Mouse (Mus musculus) CH12.LX (cell line): ENCODE data around the gene Vangl2. TPM values are rescaled to one million over a fixed set of nuclear protein-coding genes. Genes with fewer than 3 reads are reported as not detected.

Experiments
- DNase-seq: peaks from one replicate; pipeline ENCODE4 v3.0.0-alpha.2; 2013; ENCODE audit errors: extremely low read depth
- H3K27ac ChIP-seq: 2 replicates; pipeline ENCODE4 v1.5.1; 2012; ENCODE audit warnings: low read depth, mild to moderate bottlenecking, control low read depth, moderate library complexity; ENCODE audit not compliant: insufficient read depth
- H3K27me3 ChIP-seq: replicated peaks from 2 replicates; pipeline ENCODE3; 2012; ENCODE audit warnings: inconsistent platforms
- H3K36me3 ChIP-seq, 2 experiments: replicated peaks in 1 of 2; 2 replicates each; pipeline versions ENCODE3 to v1.6.1; 2012; ENCODE audit warnings: inconsistent platforms in 1 of 2, low read length in 1 of 2, mild to moderate bottlenecking in 1 of 2, mixed read lengths in 1 of 2, moderate library complexity in 1 of 2; ENCODE audit not compliant: control insufficient read depth in 1 of 2, insufficient read depth in 1 of 2
- H3K4me1 ChIP-seq, 2 experiments: 2 replicates each; pipeline ENCODE4 v1.6.1; 2012; ENCODE audit warnings: inconsistent platforms in 1 of 2, moderate library complexity in 1 of 2; ENCODE audit not compliant: insufficient read depth in 2 of 2, control insufficient read depth in 1 of 2
- H3K4me2 ChIP-seq: 2 replicates; pipeline ENCODE4 v1.6.1; 2012; ENCODE audit warnings: low read depth, mild to moderate bottlenecking, control low read depth; ENCODE audit not compliant: poor library complexity, insufficient read depth, severe bottlenecking
- H3K4me3 ChIP-seq, 3 experiments: fragments of 150-350 bp in 1 of 3; sonication (generic) in 1 of 3; replicated peaks in 1 of 3; 2 replicates each; pipeline versions ENCODE3 to v1.5.1; 2011 to 2012; ENCODE audit warnings: low read depth in 2 of 3, low read length in 2 of 3, mild to moderate bottlenecking in 2 of 3, moderate library complexity in 2 of 3, control low read depth in 1 of 3, improper control_type of control experiment in 1 of 3, inconsistent platforms in 1 of 3, mixed read lengths in 1 of 3; ENCODE audit not compliant: poor library complexity in 1 of 3
- H3K79me2 ChIP-seq: replicated peaks from 2 replicates; pipeline ENCODE4 v1.6.1; 2012; ENCODE audit warnings: mild to moderate bottlenecking, moderate library complexity; ENCODE audit not compliant: control insufficient read depth, poor library complexity, insufficient read depth, severe bottlenecking; ENCODE audit errors: extremely low read depth
- H3K9ac ChIP-seq: 2 replicates; pipeline ENCODE4 v1.6.1; 2012; ENCODE audit warnings: low read depth, mild to moderate bottlenecking, control low read depth, moderate library complexity; ENCODE audit not compliant: insufficient read depth
- H3K9me3 ChIP-seq: replicated peaks from 2 replicates; pipeline ENCODE3; 2012; ENCODE audit warnings: low read length, inconsistent platforms, mixed read lengths
- CHD1 ChIP-seq: IDR thresholded peaks from 2 replicates; pipeline ENCODE4 v1.6.1; 2012; ENCODE audit warnings: low read depth, low read length, improper control_type of control experiment, inconsistent platforms
- CHD2 ChIP-seq: IDR thresholded peaks from 2 replicates; pipeline ENCODE4 v1.6.1; 2011; ENCODE audit warnings: low read length, improper control_type of control experiment
- CTCF ChIP-seq, 2 experiments: IDR thresholded peaks in 1 of 2; conservative IDR thresholded peaks in 1 of 2; 2 replicates each; pipeline ENCODE4 v1.5.1; 2011 to 2012; ENCODE audit warnings: low read depth in 2 of 2, low read length in 2 of 2, improper control_type of control experiment in 1 of 2, inconsistent platforms in 1 of 2, mild to moderate bottlenecking in 1 of 2, moderate library complexity in 1 of 2
- E2F4 ChIP-seq: IDR thresholded peaks from 2 replicates; pipeline ENCODE4 v1.6.1; 2011; ENCODE audit warnings: low read depth, low read length, improper control_type of control experiment; ENCODE audit not compliant: insufficient replicate concordance
- ELF1 ChIP-seq: IDR thresholded peaks from 2 replicates; pipeline ENCODE4 v1.6.1; 2014; ENCODE audit warnings: low read depth, mild to moderate bottlenecking, inconsistent platforms, low read length, improper control_type of control experiment
- GABPA ChIP-seq: IDR thresholded peaks from 2 replicates; pipeline ENCODE4 v1.6.1; 2012; ENCODE audit warnings: low read depth, low read length, improper control_type of control experiment, inconsistent platforms; ENCODE audit not compliant: insufficient replicate concordance
- HCFC1 ChIP-seq: IDR thresholded peaks from 2 replicates; pipeline ENCODE4 v1.6.1; 2012; ENCODE audit warnings: low read depth, mild to moderate bottlenecking, inconsistent platforms, low read length, improper control_type of control experiment
- IRF4 ChIP-seq: IDR thresholded peaks from 2 replicates; pipeline ENCODE4 v1.6.1; 2014; ENCODE audit warnings: low read depth, mild to moderate bottlenecking, inconsistent platforms, low read length, improper control_type of control experiment
- JUN ChIP-seq: IDR thresholded peaks from 2 replicates; pipeline ENCODE4 v1.6.1; 2011; ENCODE audit warnings: low read depth, mild to moderate bottlenecking, low read length, improper control_type of control experiment, moderate library complexity; ENCODE audit not compliant: insufficient read depth
- KAT2A ChIP-seq: IDR thresholded peaks from 2 replicates; pipeline ENCODE4 v1.6.1; 2012; ENCODE audit warnings: low read length, improper control_type of control experiment, inconsistent platforms; ENCODE audit not compliant: insufficient replicate concordance
- MAX ChIP-seq: IDR thresholded peaks from 2 replicates; pipeline ENCODE4 v1.6.1; 2011; ENCODE audit warnings: low read length, improper control_type of control experiment
- MEF2A ChIP-seq: IDR thresholded peaks from 2 replicates; pipeline ENCODE4 v1.6.1; 2014; ENCODE audit warnings: low read depth, mild to moderate bottlenecking, inconsistent platforms, low read length, improper control_type of control experiment, borderline replicate concordance
- MXI1 ChIP-seq: IDR thresholded peaks from 2 replicates; pipeline ENCODE4 v1.6.1; 2011; ENCODE audit warnings: mild to moderate bottlenecking, low read depth, low read length, improper control_type of control experiment
- MYC ChIP-seq: IDR thresholded peaks from 2 replicates; pipeline ENCODE4 v1.6.1; 2011; ENCODE audit warnings: low read depth, mild to moderate bottlenecking, improper control_type of control experiment, low read length
- NELFE ChIP-seq: IDR thresholded peaks from 2 replicates; pipeline ENCODE4 v1.6.1; 2011; ENCODE audit warnings: low read depth, low read length, improper control_type of control experiment
- POLR2A ChIP-seq: IDR thresholded peaks from 2 replicates; pipeline ENCODE4 v1.6.1; 2011; ENCODE audit warnings: low read depth, mild to moderate bottlenecking, improper control_type of control experiment, low read length
- POLR2AphosphoS2 ChIP-seq: IDR thresholded peaks from 2 replicates; pipeline ENCODE4 v1.6.1; 2011; ENCODE audit warnings: low read depth, low read length, improper control_type of control experiment
- RAD21 ChIP-seq: IDR thresholded peaks from 2 replicates; pipeline ENCODE4 v1.6.1; 2011; ENCODE audit warnings: low read depth, mild to moderate bottlenecking, low read length, improper control_type of control experiment, moderate library complexity
- USF2 ChIP-seq: conservative IDR thresholded peaks from 2 replicates; pipeline ENCODE4 v1.6.1; 2011; ENCODE audit warnings: low read depth, low read length, improper control_type of control experiment
- ZKSCAN1 ChIP-seq: IDR thresholded peaks from 2 replicates; pipeline ENCODE4 v1.6.1; 2012; ENCODE audit warnings: low read depth, inconsistent platforms, low read length, improper control_type of control experiment, borderline replicate concordance
- ZMIZ1 ChIP-seq: IDR thresholded peaks from 2 replicates; pipeline ENCODE4 v1.6.1; 2012; ENCODE audit warnings: low read depth, mild to moderate bottlenecking, inconsistent platforms, low read length, improper control_type of control experiment
- dilution Hi-C: fragments of 300-500 bp; cut with MboI; formaldehyde crosslinking; loops from 2 replicates; pipeline ENCODE4 v1.14.3; 2020; ENCODE audit warnings: low sequenced_read_pairs; ENCODE audit not compliant: extremely low pct_unique_long_range_greater_than_20kb, extremely low pct_ligation_motif_present
- in situ Hi-C: fragments of 300-500 bp; cut with MboI; formaldehyde crosslinking; loops from 3 replicates; pipeline ENCODE4 v1.14.3; 2019; ENCODE audit warnings: low sequenced_read_pairs, low pct_ligation_motif_present, low pct_unique_long_range_greater_than_20kb, mixed read lengths
- polyA plus RNA-seq: library from polyadenylated mRNA; unstranded; fragments of >175 nt; gene quantifications from 2 replicates; pipeline ENCODE4 v1.2.1, GENCODE M21; 2012; ENCODE audit warnings: low read depth; ENCODE audit not compliant: insufficient read length
- total RNA-seq, 2 experiments: library from RNA; depleted of rRNA; stranded (reverse); fragments of 300-350 nt in 1 of 2; fragments of >200 nt in 1 of 2; gene quantifications; 2 replicates each; pipeline ENCODE4 v1.2.3; 2012 to 2014

Vangl2 gene
- total and polyA plus RNA-seq, 3 experiments, result 3.6 to 7.9 (median 7.3) TPM

DNA sequence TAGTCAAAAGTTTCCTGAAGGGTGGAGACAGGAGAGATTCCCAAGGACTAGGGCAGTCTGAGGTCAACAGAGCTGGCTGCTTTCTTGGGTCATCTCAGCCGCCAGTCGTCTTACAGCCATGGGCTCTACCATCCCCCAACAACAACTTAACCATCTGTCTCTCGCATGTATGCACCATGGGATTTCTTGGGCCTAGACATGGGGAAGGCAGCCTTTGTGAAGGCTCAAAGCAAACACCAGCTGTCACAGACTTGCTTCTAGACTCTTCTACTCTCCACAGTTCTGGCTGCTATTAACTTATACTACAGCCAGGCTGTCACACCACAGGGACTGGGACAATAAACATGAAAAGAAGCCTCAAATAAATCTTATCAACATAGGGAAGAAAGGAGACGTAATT is 43.3 kb upstream of the Vangl2 start:
- Histone ChIP-seq H3K4me2 (no peak overlapping the region), H3K9ac (no peak overlapping the region), H3K79me2 (peaks cover 4% of the 10 kb centered on the region; the same call in 1 of the 2 replicates), H3K36me3 (peaks cover 98 to 100% of the 10 kb centered on the region in 2 experiments), H3K4me1 (peaks cover 0 to 11% of the 10 kb centered on the region in 2 experiments; a peak in 2 of 4 replicates), H3K27me3 (no peaks in the 10 kb centered on the region), H3K9me3 (no peaks in the 10 kb centered on the region), H3K27ac (no peak overlapping the region), H3K4me3 (no peak overlapping the region)
- dilution Hi-C loops (no loop called here), in situ Hi-C loops (no loop called here)
- no peak for DNase-seq
- TF ChIP-seq CTCF (conservative IDR thresholded peaks at IDR 0.05 in 1 of 2, IDR thresholded peaks at IDR 0.05 in 1 of 2; ENCODE audit: low read depth in 2 of 2, low read length in 2 of 2) (no peak), IRF4 (no peak), MEF2A (no peak)

DNA sequence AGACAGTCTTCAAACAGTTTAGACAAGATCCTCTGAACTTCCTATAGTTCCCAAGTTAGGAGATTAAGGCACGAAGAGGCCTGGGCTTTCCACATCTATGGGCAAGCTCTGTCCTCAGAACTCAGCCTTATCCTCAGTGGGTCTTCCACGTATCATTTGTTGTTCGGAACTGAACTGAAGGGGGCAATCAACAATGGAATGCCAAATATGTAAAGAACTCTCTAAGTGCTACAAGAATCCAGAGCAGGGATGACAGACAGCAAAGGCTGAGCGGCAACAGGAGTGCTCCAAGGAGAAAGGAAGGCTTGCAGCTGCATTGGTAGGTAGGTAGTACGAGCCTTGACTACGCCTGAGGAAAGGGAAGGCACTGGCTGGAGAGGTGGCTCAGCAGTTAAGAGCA is 42.0 kb upstream of the Vangl2 start:
- no peak for DNase-seq
- Histone ChIP-seq H3K27me3 (no peaks in the 10 kb centered on the region), H3K79me2 (no peaks in the 10 kb centered on the region), H3K9me3 (no peaks in the 10 kb centered on the region), H3K36me3 (peaks cover 98 to 100% of the 10 kb centered on the region in 2 experiments), H3K27ac (no peak overlapping the region), H3K4me3 (no peak overlapping the region), H3K4me2 (no peak overlapping the region), H3K4me1 (peaks cover 0 to 11% of the 10 kb centered on the region in 2 experiments; a peak in 2 of 4 replicates), H3K9ac (no peak overlapping the region)
- in situ Hi-C loops (no loop called here), dilution Hi-C loops (no loop called here)
- TF ChIP-seq MXI1 (no peak), ZKSCAN1 (no peak), NELFE (no peak), ZMIZ1 (no peak), MAX (no peak), CTCF (conservative IDR thresholded peaks at IDR 0.05 in 1 of 2, IDR thresholded peaks at IDR 0.05 in 1 of 2; ENCODE audit: low read depth in 2 of 2, low read length in 2 of 2) (no peak), KAT2A (no peak), MYC (no peak), JUN (no peak), CHD1 (no peak), E2F4 (no peak), POLR2AphosphoS2 (no peak), RAD21 (no peak), ELF1 (no peak), HCFC1 (no peak), CHD2 (no peak), GABPA (no peak), POLR2A (no peak), USF2 (no peak), IRF4 (no peak)
